Mouse (Mus musculus) ZHBTc4 (cell line): Measurements from ENCODE around the gene Sap25.
"Not testable (repeated sequence)": the region's sequence is repeated elsewhere in the genome, so short reads cannot be mapped to it uniquely, and the experiment has no call there.

Experiments used
- DNase-seq: peaks from one replicate; pipeline ENCODE4 v3.0.0-alpha.2; 2011; ENCODE audit warnings: low read depth, low spot score

Gene Sap25

DNA sequence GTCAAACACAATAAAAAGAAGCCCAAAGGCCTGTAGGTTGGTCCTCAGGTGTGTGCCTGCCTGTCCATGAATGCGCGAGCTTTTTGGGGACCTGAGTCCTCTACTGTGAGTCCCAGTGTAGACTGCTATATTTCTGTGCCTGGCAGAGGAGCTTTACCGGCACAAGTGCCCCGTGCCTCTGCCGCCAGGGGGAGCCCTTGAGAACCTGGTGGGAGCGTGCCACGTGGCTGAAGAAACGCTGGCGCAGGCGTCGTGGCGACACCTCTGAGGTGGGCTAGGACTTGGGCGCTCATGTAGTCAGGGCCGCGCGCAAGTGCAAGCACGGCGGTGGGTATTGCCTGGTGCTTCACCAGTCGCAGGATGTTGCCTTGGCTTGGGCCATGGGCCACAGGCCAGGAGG, at the start of gene Sap25:
Gene Sap25 (plus strand): TSS at position 281 of the 400 bp plus-strand sequence.
- peak; percentile 95 for DNase-seq

DNA sequence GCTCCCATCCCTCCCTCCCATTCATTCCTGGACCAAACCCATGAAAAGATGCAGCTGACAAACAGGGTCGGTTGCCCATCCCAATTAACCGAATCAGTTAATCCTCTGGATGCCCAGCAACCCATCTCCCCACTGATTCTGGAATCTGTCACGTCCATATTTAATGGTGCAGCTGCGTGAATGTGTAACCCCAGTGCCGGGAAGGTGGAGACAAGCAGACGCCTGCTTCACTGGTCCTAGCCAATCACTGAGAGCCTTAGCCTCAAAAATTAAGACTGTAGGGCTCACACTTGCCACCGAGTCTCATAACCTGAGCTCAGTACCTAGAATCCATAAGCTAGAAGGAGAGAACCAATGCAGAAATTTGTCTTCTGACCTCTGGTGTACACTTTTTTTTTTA, 45.2 kb upstream of the Sap25 start:
- no peak for DNase-seq

DNA sequence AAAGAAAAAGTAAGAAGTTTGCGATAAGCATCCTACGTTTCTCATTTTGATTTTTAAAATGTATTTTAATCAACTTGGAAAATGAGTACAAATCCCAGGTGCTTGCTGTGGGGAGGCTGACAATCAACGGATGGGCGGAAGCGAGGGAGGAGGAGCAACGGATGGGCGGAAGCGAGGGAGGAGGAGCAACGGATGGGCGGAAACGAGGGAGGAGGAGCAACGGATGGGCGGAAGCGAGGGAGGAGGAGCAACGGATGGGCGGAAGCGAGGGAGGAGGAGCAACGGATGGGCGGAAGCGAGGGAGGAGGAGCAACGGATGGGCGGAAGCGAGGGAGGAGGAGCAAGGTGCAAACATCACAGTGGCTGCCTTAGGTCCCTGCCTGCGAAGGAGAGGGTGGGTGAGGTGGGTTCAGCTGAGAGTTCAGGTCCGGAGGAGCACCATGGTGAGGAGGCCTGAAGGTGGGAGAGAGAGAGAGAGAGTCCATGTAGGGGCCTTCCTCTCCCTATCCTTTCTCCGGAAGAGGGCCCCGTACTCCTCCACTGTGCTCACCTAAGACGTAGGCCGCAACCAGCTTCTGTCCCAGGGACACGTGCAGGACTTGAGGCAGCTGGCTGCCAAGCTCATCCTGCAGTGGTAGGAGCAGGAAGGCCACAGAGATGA, 44.4 kb upstream of the Sap25 start:
- peak; percentile 80 for DNase-seq

DNA sequence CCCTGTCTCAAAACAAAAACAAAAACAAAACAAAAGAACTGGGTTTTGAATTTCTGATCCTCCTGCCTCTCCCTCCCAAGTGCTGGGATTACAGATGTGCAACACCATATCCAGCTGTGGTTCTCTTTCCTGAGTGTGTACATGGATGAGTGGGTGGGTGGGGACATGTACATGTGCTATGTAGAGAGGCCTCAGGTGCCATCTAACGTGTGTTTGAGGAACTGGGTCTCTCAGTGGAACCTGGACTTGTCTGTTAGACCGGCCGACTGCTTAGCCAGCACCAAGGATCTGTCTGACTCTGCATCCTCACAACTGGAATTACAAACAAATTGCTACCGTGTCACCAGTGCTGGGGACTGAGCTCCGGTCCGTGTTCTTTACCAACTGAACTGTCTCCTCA, 43.5 kb upstream of the Sap25 start:
- DNase-seq: no peak

DNA sequence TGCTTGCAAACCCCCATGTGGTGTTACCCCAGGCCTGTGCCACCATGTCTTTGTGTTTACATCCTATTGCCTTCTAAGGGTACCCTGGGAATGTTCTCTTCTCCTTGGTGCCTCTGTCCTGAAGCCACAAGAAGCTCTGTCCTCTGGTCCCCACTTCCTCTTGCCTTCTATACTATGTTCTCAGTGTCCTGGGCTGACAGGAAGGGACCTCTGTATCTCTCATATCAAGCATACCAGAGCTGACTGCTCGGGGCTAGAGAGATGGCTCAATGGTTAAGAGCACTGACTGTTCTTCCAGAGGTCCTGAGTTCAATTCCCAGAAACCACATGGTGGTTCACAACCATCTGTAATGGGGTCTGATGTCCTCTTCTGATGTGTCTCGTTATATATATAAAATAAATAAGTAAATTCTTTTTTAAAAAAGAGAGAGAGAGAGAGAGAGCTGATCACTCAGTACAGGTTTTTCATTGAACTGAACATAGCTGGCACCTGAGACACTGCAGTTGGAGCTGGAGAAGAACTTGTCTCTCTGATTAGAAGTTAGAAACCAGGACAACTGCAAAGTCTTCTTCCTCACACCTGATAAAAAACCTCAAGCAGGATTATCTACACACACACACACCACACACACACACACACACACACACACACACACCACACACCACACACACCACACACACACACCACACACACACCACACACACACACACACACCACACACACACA, 42.9 kb upstream of the Sap25 start:
- DNase-seq: no peak

DNA sequence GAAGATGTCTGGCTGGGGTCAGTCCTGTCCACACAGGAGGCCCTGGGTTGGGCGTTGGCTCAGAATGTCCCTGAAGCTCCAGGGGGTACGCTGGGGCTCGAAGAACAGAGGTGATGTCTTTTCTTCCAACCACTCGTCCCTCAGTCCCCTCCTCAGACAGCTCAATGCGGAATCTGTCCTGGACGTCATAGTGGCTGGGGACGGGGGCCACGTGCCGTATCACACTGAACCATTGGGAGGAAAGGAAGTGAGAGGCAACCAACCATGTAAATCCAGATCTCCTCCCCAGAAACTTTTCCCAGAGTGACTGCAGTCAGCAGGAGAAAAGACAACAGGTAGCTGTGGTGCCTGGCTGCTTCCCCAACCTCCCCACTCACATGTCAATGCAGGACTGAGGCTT, 41.5 kb upstream of the Sap25 start:
- DNase-seq: no peak

DNA sequence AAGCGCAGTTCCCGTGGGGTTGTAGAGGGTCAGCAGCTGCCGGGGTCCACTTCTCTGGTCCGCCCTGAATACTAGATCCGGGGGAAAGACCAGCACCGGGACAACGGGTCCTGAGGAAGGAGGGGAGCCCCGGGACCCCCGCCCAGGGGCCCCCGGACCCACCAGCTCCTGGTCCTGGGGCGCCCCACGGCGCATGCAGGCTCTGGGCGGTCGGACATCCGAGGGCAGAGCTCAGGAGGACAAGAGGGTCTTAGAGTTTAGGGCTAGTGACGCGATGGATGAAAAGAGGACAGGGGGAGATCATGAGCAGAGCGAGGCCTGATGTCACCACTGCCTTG, 40.9 kb upstream of the Sap25 start:
- DNase-seq: no peak

DNA sequence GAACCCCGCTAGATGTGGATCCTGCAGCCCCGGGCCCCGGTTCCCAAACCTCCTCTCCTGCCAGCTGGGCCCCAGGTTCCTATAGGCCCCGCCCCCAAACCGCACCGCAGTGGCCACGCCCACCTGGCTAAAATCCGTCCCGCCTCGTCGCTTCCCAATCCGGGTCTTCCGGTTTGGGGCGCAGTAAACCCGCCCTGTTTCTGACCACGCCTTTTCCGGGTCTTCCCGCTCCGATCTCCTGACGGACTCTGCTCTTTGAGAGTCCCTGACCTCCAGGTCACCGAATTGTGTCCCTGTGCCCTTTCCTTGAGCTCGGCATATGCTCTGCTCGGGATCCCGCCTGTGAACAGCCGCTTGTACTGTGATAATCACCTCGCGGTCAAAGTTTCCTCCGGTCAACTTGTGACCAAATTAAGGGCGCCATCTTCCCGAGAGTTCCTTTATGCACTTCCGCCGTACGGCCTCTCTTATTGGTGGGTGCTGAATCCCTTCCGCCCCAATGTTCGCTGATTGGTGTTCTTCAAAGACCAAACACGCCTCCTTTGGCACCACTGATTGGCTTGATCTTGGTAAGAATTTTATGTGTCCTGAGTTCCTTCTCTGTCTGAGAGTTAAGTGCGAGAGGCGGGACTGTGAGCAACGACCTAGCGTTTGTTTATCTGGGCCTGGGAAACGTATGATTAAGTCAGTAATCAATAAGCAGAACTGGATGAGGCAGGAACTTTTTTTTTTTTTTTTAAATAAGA, 40.3 kb upstream of the Sap25 start, which contains the start of gene Mospd3:
Gene Mospd3 (minus strand): TSS at position 440 of the 746 bp plus-strand sequence.
- DNase-seq: peak; percentile 99

DNA sequence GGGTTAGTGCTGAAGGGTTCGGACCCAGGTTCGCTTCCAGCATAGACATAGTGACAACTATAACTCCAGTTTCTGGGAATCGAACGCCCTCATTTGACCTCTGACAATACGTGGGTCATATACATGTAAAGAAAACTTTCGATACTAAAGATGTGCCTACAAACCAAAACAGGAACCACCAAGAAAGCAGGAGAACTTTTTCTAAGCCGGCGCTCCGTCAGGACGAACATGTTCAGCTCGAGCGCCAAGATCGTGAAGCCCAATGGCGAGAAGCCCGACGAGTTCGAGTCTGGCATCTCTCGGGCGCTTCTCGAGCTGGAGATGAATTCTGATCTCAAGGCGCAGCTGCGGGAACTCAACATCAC, 39.8 kb upstream of the Sap25 start:
- DNase-seq: peak; percentile 74

DNA sequence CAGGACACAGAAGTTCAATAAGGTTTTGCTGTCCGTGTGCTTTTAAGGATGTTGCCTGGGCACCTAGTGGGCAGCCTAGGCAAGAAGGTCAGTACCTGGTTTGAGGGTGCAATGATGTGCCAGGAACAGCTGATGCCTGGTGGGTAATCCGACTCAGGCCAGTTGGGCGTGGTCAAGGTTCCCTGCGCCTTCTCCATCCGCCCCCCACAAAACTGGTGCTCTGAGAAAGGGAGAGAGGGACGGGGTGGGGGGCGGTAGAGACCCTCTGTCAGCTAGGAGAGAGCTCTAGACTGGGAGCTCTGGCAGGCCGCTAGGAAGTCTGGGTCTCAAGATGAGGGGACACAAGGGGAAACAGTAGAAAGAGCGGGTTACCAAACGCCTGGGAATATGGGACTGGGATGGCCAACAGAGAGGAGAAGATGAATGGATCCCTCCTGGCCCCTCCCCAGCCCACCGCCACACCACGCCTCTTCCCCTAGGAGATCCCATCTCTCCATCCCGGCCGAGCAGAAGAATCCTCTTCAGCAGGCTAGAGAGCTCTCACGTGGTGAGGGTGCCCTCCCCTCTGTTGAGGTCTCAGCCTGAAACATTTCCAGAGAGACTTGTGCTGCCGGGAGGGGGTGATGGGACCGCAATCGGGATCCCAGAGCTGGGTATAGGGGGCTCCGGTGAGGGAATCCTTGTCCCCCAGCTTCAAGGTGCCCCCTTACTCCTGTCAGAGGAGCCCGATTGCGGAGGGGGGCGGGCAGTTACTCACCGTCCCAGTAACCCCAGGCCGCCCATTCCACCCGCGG, 33.1 kb upstream of the Sap25 start:
- DNase-seq: peak; percentile 84

DNA sequence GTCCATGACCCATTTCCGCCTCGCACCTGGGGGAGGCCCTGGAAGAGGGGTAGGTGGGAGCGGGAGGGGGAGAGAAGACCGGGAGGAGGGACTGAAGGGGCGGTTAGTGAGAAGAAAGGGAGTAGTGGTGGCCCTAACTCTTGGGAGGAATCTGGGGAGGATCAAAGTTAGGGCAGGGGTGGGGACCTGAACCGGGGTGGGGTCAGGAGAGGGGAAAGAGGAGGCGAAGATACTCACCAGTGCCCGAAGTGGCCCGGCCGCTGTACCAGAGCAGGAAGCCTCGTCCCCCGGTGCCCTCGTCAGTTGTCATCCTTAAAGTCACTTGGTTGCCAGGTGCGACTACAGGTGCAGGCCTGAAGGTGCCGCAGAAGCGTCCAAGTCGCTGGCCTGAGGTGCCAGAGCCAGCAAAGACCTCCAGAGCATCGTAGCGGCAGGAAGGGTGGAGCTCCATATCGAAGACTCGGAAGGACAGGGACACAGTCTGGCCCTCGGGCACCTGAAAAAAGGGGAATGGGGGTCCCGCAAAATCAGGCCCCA, 32.4 kb upstream of the Sap25 start:
- peak; percentile 45 for DNase-seq

DNA sequence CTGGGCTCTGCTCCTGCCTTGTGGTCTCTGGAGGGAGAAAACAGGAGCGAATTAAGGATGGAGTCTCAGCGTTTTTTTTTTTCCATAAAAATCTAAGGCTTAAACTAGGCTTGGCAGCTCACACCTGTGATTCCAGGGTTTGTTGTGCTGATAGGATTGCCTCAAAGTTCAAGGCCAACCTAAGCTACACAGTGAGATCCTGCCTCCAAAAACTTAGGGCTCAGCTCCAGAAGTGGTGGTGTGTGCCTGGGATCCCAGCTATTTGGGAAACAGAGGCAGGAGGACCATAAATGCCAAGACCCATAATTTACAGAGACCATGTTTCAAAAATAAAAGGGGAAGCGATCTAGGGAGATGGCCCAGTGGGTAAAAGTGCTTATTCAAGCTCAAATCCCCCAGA, 31.8 kb upstream of the Sap25 start:
- DNase-seq: no peak

DNA sequence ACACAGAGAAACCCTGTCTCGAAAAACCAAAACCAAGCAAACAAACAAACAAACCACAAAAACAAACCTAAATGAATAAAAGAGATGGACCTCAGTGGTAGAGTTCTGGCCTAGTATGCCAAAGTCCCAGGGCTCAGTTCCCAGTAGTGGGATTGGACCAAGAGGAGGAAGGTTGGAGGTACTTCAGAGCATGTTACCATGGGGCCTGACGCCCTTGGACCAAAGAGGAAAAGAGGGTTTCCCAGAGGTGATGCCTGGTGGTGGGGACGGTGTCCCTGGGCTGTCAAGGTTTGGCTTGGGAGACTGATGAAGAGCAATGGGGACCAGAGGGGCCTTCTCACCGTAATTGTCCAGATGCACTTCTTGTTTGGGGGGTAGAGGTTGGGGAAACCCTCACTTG, 31.1 kb upstream of the Sap25 start:
- no peak for DNase-seq

DNA sequence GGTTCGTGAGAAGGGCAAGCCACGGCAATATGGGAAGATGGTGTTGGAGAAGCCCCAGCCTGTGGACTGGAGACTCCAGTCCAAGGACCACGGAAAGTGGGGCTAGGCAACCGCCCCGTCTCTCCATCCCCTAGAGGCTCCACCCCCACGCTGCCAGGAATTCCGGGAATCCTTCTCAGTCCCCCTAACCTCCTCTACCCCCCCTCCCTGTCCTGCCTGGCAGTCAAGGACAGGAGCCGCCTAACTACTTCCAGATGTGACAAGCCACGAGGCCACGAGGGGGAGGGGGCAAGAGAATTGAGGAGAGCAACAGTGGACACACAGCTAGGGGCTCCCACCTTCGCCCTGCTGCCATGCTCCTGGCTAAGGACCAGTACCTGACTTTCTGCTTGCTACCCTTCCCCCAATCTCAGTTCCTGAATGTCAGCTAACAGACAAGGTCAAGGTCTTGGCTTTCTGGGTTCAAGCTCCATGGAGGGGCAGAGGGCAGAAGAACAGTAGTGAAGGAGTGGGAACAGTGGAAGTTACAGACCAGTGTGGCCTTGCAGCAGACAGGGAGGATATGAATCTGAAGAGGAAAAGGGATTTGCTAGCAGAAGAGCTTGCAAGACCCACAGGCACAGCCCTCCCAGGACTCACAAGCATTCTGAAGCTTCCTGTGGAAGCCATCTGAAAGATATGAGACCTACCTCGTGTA, 30.4 kb upstream of the Sap25 start:
- peak; percentile 88 for DNase-seq

DNA sequence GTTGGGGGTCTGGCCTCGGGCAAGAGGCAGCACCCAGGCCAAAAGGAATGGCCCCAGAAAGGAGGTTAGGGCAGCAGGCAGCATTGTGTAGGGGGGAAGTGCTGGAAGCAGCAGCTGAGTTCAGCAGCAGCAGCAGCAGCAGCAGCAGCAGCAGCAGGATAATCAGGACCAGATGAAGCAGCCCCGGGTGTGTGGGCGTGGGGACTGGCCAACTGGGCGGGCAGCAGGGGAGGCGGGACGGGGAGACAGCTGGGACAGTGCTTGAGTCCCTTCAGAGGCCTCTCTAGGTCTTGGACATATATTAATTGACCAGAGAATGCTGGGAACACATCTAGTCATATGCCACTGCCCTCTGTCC, 29.9 kb upstream of the Sap25 start:
- DNase-seq: no peak

DNA sequence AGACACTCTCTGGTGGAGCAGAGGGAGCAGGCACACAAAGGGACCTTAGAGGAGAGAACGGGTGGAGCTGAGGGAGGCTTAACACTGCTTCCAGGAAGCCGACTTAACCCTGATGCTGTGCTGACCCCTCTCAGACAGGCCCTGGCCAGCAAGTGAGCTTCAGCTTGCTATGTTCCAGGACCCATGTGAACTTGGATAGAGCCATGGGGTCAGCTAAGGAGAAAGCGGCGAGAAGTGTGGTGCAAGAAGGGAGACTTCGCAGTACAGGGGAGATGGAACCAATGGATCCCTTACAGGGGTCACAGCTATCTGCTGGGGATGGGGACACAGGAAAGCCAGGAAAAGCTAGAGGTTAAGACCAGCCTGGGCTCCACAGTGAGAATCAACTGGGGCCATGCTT, 28.1 kb upstream of the Sap25 start:
- DNase-seq: no peak

DNA sequence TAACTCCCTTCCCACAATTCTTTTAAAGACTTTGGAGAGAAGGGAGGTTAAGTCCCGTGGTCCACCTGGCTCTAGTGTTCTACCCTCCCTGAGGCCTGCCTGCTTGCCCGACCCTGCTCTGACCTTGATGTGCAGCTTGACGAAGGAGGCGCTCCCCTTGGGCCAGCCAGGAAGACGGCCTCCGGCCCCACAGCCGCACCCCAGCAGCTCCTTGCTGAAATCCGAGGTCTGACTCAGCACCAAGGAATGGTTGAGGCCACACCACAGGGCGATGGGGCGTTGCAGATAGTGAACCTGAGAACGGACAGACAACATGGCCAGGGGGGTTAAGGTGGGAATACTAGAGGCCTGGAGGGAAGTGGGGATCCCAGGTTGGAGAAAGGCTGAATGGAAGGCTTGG, 27.6 kb upstream of the Sap25 start, which contains the start of gene Pcolce:
Gene Pcolce (minus strand): TSS at position 235 of the 400 bp plus-strand sequence.
- DNase-seq: peak; percentile 74

DNA sequence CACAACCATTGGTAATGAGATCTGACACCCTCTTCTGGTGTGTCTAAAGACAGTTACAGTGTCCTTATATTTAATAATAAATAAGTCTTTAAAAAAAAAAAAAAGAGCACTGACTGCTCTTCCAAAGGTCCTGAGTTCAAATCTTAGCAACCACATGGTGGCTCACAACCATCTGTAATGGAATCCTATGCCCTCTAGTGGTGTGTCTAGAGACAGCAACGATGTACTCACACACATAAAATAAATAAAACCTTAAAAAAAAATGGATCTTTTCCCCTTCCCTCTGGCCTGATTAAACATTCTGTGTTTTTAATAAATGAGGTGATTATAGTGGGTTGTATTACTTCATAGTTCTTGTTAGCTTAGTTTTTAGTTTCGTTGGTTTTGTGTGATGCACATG, 26.2 kb upstream of the Sap25 start:
- DNase-seq: not testable (repeated sequence)

DNA sequence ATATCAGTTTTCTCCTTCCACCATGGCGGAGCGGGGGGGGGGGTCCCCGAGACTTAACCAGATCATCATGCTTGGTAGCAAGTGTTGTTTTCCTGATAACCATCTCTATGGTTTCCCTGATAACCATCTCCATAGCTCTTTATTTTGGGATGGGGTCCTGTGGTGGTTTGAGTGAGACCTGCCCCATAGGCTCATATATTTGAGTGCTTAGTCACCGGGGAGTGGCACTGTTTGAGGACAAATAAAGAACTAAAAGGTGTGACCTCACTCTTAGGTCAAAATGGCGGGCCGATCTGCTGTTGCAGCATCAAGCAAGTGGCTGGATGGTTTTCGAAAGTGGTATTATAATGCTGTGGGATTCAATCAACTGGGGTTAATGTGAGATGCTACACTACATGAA, 25.8 kb upstream of the Sap25 start:
- no peak for DNase-seq

DNA sequence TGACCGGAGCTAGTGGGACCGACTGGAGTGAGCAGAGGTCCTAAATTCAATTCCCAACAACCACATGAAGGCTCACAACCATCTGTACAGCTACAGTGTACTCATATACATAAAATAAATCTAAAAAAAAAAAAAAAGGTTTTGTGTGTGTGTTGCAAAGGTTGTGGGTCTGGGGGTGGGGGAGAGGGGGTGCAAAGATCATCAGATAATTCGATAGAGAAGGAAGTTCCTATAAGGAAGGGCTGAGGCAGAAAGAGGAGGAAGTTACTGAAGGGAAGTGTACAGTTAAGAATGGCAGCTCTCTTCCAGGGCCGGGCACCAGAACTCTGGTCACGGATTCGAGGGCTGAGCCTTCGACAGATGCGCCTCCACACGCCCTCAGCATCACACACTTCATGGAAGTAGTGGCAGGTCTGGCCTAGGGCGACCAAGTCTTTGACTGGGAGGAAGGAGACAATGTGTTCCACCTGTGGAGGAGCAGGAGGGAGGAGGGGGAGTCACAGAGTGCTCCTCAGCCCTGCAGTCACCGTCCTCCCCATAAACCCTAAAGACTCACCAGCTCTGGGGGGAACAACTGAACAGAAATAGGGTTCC, 17.1 kb upstream of the Sap25 start:
- DNase-seq: no peak

DNA sequence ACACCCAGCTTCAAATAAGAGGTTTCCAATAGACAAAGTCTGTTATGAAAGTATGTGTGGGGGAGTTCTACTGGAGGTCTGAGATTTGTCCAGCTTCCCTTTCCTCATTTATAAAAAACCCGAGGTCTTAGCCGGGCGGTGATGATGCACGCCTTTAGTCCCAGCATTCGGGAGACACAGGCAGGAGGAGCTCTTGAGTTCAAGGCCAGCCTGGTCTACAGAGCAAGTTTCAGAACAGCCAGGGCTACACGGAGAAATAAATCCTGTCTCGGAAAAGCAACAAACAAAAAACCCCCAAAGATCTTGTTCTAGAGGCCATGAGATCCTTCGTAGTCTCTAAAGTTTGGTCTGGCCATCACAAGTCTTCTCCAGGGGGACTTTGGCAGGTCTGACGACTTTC, 13.1 kb upstream of the Sap25 start:
- DNase-seq: peak; percentile 45
